Mouse (Mus musculus) limb, embryonic 12.5 days (tissue): ENCODE results near the gene Gm49425. TPM values are rescaled to one million over a fixed set of nuclear protein-coding genes. Genes with fewer than 3 reads are reported as not detected.

Experiments
- ATAC-seq: fragments of 200-750 bp; cut with Nextera tagmentation; 2 replicates; pipeline ENCODE4 v1.8.0; 2017; ENCODE audit warnings: low read depth, moderate TSS enrichment; ENCODE audit not compliant: insufficient number of reproducible peaks, insufficient read depth, low FRiP score, low TSS enrichment
- H3K27ac ChIP-seq: fragments of 300-500 bp; sonication (generic); 2 replicates; pipeline ENCODE4 v1.5.1; 2016; ENCODE audit warnings: mild to moderate bottlenecking, moderate library complexity
- H3K27me3 ChIP-seq: fragments of 300-500 bp; sonication (generic); 2 replicates; pipeline ENCODE4 v1.6.1; 2016; ENCODE audit warnings: mild to moderate bottlenecking, moderate library complexity
- H3K36me3 ChIP-seq: fragments of 300-500 bp; sonication (generic); 2 replicates; pipeline ENCODE4 v1.6.1; 2016; ENCODE audit warnings: mild to moderate bottlenecking, moderate library complexity
- H3K4me1 ChIP-seq: fragments of 300-500 bp; sonication (generic); replicated peaks from 2 replicates; pipeline ENCODE4 v1.6.1; 2016
- H3K4me2 ChIP-seq: fragments of 300-500 bp; sonication (generic); 2 replicates; pipeline ENCODE4 v1.6.1; 2016; ENCODE audit warnings: mild to moderate bottlenecking, moderate library complexity
- H3K4me3 ChIP-seq: fragments of 300-500 bp; sonication (generic); replicated peaks from 2 replicates; pipeline ENCODE4 v1.5.1; 2016; ENCODE audit warnings: mild to moderate bottlenecking
- H3K9ac ChIP-seq: fragments of 300-500 bp; sonication (generic); replicated peaks from 2 replicates; pipeline ENCODE4 v1.6.1; 2016; ENCODE audit warnings: mild to moderate bottlenecking, moderate library complexity
- H3K9me3 ChIP-seq: fragments of 300-500 bp; sonication (generic); 2 replicates; pipeline ENCODE4 v1.6.1; 2016; ENCODE audit warnings: mild to moderate bottlenecking, moderate library complexity
- WGBS: fragments of 180-500 bp; shearing (Covaris S2); methylation state at CpG from one replicate; pipeline ENCODE4 v1.1.7; 2016; 5-methylcytosine and 5-hydroxymethylcytosine counted together
- polyA plus RNA-seq: library from polyadenylated mRNA; unstranded; fragments of >200 nt; fragmentation: Nextera tagmentation; extraction: Ambion mirVana; gene quantifications from 2 replicates; pipeline ENCODE4 v1.2.1, GENCODE M21; 2016

Gene Gm49425
- polyA plus RNA-seq, 1 experiment from 2014 or later, result not detected

- Histone ChIP-seq H3K9me3 (no peaks in the 10 kb centered on the region), H3K4me3 (no peak within 1 kb of the TSS), H3K4me2 (no peak within 1 kb of the TSS), H3K36me3 (no peaks in the 10 kb centered on the region), H3K4me1 (no peaks in the 10 kb centered on the region), H3K27ac (no peak within 1 kb of the TSS), H3K27me3 (peaks cover 47% of the 10 kb centered on the region), H3K9ac (no peak within 1 kb of the TSS)
- 72% methylated on average over 7 of the region's 7 CpGs for WGBS
- ATAC-seq, result no peak
Measured at GRCm38 (mm10) chr15:101532720-101533119, 15.7 kb upstream of the Gm49425 start, which contains the start of gene Krt84. Gene Krt84, minus strand, starts transcription at chr15:101532820.

GRCm38 (mm10) chr15:101522556-101523232, 5.6 kb upstream of the Gm49425 start:
- Histone ChIP-seq H3K9ac (no peak overlapping the region), H3K27ac (no peak overlapping the region), H3K27me3 (peaks cover 13% of the 10 kb centered on the region), H3K4me3 (no peak overlapping the region), H3K9me3 (no peaks in the 10 kb centered on the region), H3K36me3 (no peaks in the 10 kb centered on the region), H3K4me1 (no peaks in the 10 kb centered on the region), H3K4me2 (no peak overlapping the region)
- no peak for ATAC-seq
- WGBS, result 74% methylated on average over 4 of the region's 4 CpGs

- WGBS, result 15% methylated on average over 2 of the region's 2 CpGs
- Histone ChIP-seq H3K36me3 (no peaks in the 10 kb centered on the region), H3K4me1 (no peaks in the 10 kb centered on the region), H3K4me2 (no peak overlapping the region), H3K9me3 (no peaks in the 10 kb centered on the region), H3K27me3 (peaks cover 13% of the 10 kb centered on the region), H3K9ac (no peak overlapping the region), H3K27ac (no peak overlapping the region), H3K4me3 (no peak overlapping the region)
- no peak for ATAC-seq
Measured at GRCm38 (mm10) chr15:101519792-101520191, 2.7 kb upstream of the Gm49425 start.

- Histone ChIP-seq H3K27ac (no peak overlapping the region), H3K4me2 (no peak overlapping the region), H3K27me3 (no peaks in the 10 kb centered on the region)
Measured at GRCm38 (mm10) chr15:101508247-101508646, 8.8 kb downstream of the Gm49425 start.

GRCm38 (mm10) chr15:101506896-101507758, 9.9 kb downstream of the Gm49425 start:
- Histone ChIP-seq H3K4me2 (no peak overlapping the region), H3K27me3 (peaks cover under 1% of the 10 kb centered on the region; the same call in 1 of the 2 replicates), H3K4me1 (no peaks in the 10 kb centered on the region), H3K9me3 (no peaks in the 10 kb centered on the region), H3K4me3 (no peak overlapping the region), H3K9ac (no peak overlapping the region), H3K27ac (no peak overlapping the region), H3K36me3 (no peaks in the 10 kb centered on the region)
- ATAC-seq, result no peak
- 60% methylated on average over 14 of the region's 14 CpGs for WGBS

More at GRCm38 (mm10) chr15:101508247-101508646, 8.8 kb downstream of the Gm49425 start:
- H3K4me3 ChIP-seq, result no peak overlapping the region
- H3K36me3 ChIP-seq, result no peaks in the 10 kb centered on the region
- no peak for ATAC-seq
- no peak overlapping the region for H3K9ac ChIP-seq
- H3K4me1 ChIP-seq, result no peaks in the 10 kb centered on the region
- WGBS, result 70% methylated on average over 9 of the region's 9 CpGs
- no peaks in the 10 kb centered on the region for H3K9me3 ChIP-seq

- Histone ChIP-seq H3K9me3 (no peaks in the 10 kb centered on the region), H3K27me3 (peaks cover 10% of the 10 kb centered on the region; the same call in 1 of the 2 replicates), H3K4me2 (no peak overlapping the region), H3K4me3 (no peak overlapping the region), H3K36me3 (no peaks in the 10 kb centered on the region), H3K4me1 (peaks cover 16% of the 10 kb centered on the region; the same call in 1 of the 2 replicates), H3K9ac (no peak overlapping the region), H3K27ac (no peak overlapping the region)
- WGBS, result 66% methylated on average over 2 of the region's 2 CpGs
- ATAC-seq, result no peak
Measured at GRCm38 (mm10) chr15:101497181-101497580, 19.9 kb downstream of the Gm49425 start.

GRCm38 (mm10) chr15:101495266-101495665, 21.8 kb downstream of the Gm49425 start:
- no peak overlapping the region for H3K27ac ChIP-seq
- no peak for ATAC-seq
- no peak overlapping the region for H3K4me2 ChIP-seq
- 0 out of 2 replicates have a peak, but pooled peaks cover 4% of the 10 kb centered on the region for H3K27me3 ChIP-seq
- WGBS, result 82% methylated on average over 8 of the region's 8 CpGs
- peaks cover 16% of the 10 kb centered on the region; the same call in 1 of the 2 replicates for H3K4me1 ChIP-seq
- no peaks in the 10 kb centered on the region for H3K9me3 ChIP-seq
- no peaks in the 10 kb centered on the region for H3K36me3 ChIP-seq
- no peak overlapping the region for H3K9ac ChIP-seq
- no peak overlapping the region for H3K4me3 ChIP-seq

- no peak overlapping the region for H3K9ac ChIP-seq
- 33% methylated on average over 1 of the region's 1 CpGs for WGBS
- ATAC-seq, result no peak
Measured at GRCm38 (mm10) chr15:101494203-101494602, 22.9 kb downstream of the Gm49425 start.

GRCm38 (mm10) chr15:101493713-101494112, 23.3 kb downstream of the Gm49425 start:
- Histone ChIP-seq H3K9ac (no peak overlapping the region), H3K4me3 (no peak overlapping the region), H3K36me3 (no peaks in the 10 kb centered on the region), H3K4me2 (no peak overlapping the region), H3K9me3 (no peaks in the 10 kb centered on the region), H3K27me3 (0 out of 2 replicates have a peak, but pooled peaks cover 4% of the 10 kb centered on the region), H3K27ac (no peak overlapping the region), H3K4me1 (peaks cover 16% of the 10 kb centered on the region; the same call in 1 of the 2 replicates)
- 88% methylated on average over 6 of the region's 6 CpGs for WGBS
- ATAC-seq, result no peak

More at GRCm38 (mm10) chr15:101494203-101494602, 22.9 kb downstream of the Gm49425 start:
- Histone ChIP-seq H3K4me2 (no peak overlapping the region), H3K27me3 (0 out of 2 replicates have a peak, but pooled peaks cover 4% of the 10 kb centered on the region), H3K9me3 (no peaks in the 10 kb centered on the region), H3K4me1 (peaks cover 16% of the 10 kb centered on the region; the same call in 1 of the 2 replicates), H3K36me3 (no peaks in the 10 kb centered on the region), H3K27ac (no peak overlapping the region), H3K4me3 (no peak overlapping the region)

- WGBS, result 48% methylated on average over 8 of the region's 8 CpGs
Measured at GRCm38 (mm10) chr15:101492718-101493117, 24.3 kb downstream of the Gm49425 start.

GRCm38 (mm10) chr15:101491431-101491830, 25.6 kb downstream of the Gm49425 start, which contains the start of gene Krt83:
Gene Krt83, minus strand, starts transcription at chr15:101491512.
- Histone ChIP-seq H3K36me3 (no peaks in the 10 kb centered on the region), H3K9me3 (no peaks in the 10 kb centered on the region), H3K4me2 (no peak within 1 kb of the TSS), H3K9ac (no peak within 1 kb of the TSS), H3K27ac (no peak within 1 kb of the TSS), H3K4me3 (no peak within 1 kb of the TSS), H3K27me3 (no peaks in the 10 kb centered on the region), H3K4me1 (peaks cover 16% of the 10 kb centered on the region; the same call in 1 of the 2 replicates)
- WGBS, result 56% methylated on average over 6 of the region's 6 CpGs
- no peak for ATAC-seq

More at GRCm38 (mm10) chr15:101492718-101493117, 24.3 kb downstream of the Gm49425 start:
- peaks cover 16% of the 10 kb centered on the region; the same call in 1 of the 2 replicates for H3K4me1 ChIP-seq
- no peak overlapping the region for H3K9ac ChIP-seq
- no peak overlapping the region for H3K4me2 ChIP-seq
- ATAC-seq, result no peak
- H3K27me3 ChIP-seq, result 0 out of 2 replicates have a peak, but pooled peaks cover 4% of the 10 kb centered on the region
- no peaks in the 10 kb centered on the region for H3K9me3 ChIP-seq
- H3K4me3 ChIP-seq, result no peak overlapping the region
- H3K27ac ChIP-seq, result no peak overlapping the region
- H3K36me3 ChIP-seq, result no peaks in the 10 kb centered on the region
